Mouse (Mus musculus) lung, embryonic 15.5 days (tissue): ENCODE data around the gene Pdcd11. TPM values are rescaled to one million over a fixed set of nuclear protein-coding genes. Genes with fewer than 3 reads are reported as not detected.
"Not testable (repeated sequence)": the region's sequence is repeated elsewhere in the genome, so short reads cannot be mapped to it uniquely, and the experiment has no call there.

ENCODE experiments used
- ATAC-seq: fragments of 200-750 bp; cut with Nextera tagmentation; 2 replicates; pipeline ENCODE4 v1.8.0; 2017; ENCODE audit warnings: moderate number of reproducible peaks, borderline replicate concordance; ENCODE audit not compliant: low FRiP score, low TSS enrichment; ENCODE audit errors: extremely low read depth
- H3K27ac ChIP-seq: fragments of 300-500 bp; sonication (generic); 2 replicates; pipeline ENCODE4 v1.5.1; 2015; ENCODE audit warnings: moderate library complexity, mild to moderate bottlenecking, inconsistent platforms
- H3K27me3 ChIP-seq: fragments of 300-500 bp; sonication (generic); 2 replicates; pipeline ENCODE4 v1.6.1; 2015; ENCODE audit warnings: inconsistent platforms
- H3K36me3 ChIP-seq: fragments of 300-500 bp; sonication (generic); 2 replicates; pipeline ENCODE4 v1.6.1; 2015; ENCODE audit warnings: inconsistent platforms
- H3K4me1 ChIP-seq: fragments of 300-500 bp; sonication (generic); 2 replicates; pipeline ENCODE4 v1.6.1; 2015; ENCODE audit warnings: inconsistent platforms
- H3K4me2 ChIP-seq: fragments of 300-500 bp; sonication (generic); 2 replicates; pipeline ENCODE4 v1.6.1; 2015; ENCODE audit warnings: inconsistent platforms, mild to moderate bottlenecking, moderate library complexity
- H3K4me3 ChIP-seq: fragments of 300-500 bp; sonication (generic); 2 replicates; pipeline ENCODE4 v1.5.1; 2015; ENCODE audit warnings: mild to moderate bottlenecking, inconsistent platforms
- H3K9ac ChIP-seq: fragments of 300-500 bp; sonication (generic); 2 replicates; pipeline ENCODE4 v1.6.1; 2015; ENCODE audit warnings: inconsistent platforms
- H3K9me3 ChIP-seq: fragments of 300-500 bp; sonication (generic); 2 replicates; pipeline ENCODE4 v1.6.1; 2016; ENCODE audit warnings: inconsistent platforms
- WGBS: fragments of 180-500 bp; shearing (Covaris S2); methylation state at CpG from one replicate; pipeline ENCODE4 v1.1.7; 2015; 5-methylcytosine and 5-hydroxymethylcytosine counted together
- polyA plus RNA-seq: library from polyadenylated mRNA; unstranded; fragments of >200 nt; fragmentation: Nextera tagmentation; extraction: Ambion mirVana; gene quantifications from 2 replicates; pipeline ENCODE4 v1.2.1, GENCODE M21; 2015

The Pdcd11 gene
- polyA plus RNA-seq, 1 experiment from 2014 or later: 8.3 TPM

DNA sequence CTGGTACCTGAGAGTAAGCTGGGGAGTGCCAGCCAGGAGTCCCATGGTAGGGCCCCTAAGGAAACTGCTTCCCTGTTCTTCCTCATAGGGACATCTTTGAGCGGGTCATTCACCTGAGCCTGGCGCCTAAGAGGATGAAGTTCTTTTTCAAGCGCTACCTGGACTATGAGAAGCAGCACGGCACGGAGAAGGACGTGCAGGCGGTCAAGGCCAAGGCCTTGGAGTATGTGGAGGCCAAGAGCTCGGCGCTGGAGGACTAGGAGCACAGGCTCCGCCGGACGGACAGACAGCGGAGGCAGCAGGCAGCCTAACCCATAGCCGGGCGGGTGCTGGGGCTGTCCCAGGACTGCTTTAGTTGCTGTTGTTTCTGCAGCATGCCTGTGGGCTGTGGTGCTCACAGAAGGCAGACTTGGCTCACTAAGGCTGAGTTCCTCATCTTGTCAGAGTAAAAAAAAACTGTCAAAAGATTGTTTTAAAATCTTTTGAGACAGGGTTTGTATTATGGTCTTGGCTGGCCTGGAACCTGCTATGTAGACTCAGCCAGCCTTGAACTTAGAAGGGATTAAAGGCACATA lies 40.1 kb downstream of the Pdcd11 start:
- Histone ChIP-seq H3K9ac (no peak overlapping the region), H3K4me2 (no peak overlapping the region), H3K27ac (no peak overlapping the region), H3K9me3 (no peaks in the 10 kb centered on the region), H3K36me3 (peaks cover 75% of the 10 kb centered on the region), H3K4me3 (no peak overlapping the region), H3K4me1 (no peaks in the 10 kb centered on the region), H3K27me3 (no peaks in the 10 kb centered on the region)
- ATAC-seq: no peak
- WGBS: 90% methylated on average over 15 of the region's 15 CpGs

DNA sequence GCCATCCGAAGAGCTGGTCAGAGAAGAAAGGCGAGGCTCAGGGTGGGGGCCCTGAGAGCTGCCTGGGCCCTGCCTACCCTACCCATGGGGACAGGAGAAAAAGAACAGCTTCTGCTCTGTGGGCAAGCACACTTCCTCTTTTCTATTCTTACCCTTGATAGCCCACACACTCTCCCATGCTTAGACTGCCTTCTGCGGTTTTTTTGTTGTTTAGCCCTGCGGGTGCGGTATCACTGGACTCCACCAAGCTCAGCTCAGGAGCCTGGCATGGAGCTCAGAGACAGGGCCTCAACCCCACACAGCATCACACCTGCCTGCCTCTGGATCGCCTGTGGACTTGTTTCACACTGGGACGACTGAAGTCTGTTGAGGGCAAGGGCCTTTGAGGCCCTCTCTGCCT lies 42.6 kb downstream of the Pdcd11 start:
- Histone ChIP-seq H3K4me1 (peaks cover 14% of the 10 kb centered on the region), H3K4me2 (no peak overlapping the region), H3K27ac (no peak overlapping the region), H3K27me3 (no peaks in the 10 kb centered on the region), H3K36me3 (peaks cover 52% of the 10 kb centered on the region), H3K4me3 (no peak overlapping the region), H3K9me3 (no peaks in the 10 kb centered on the region), H3K9ac (no peak overlapping the region)
- WGBS: 85% methylated on average over 7 of the region's 7 CpGs
- ATAC-seq: no peak

DNA sequence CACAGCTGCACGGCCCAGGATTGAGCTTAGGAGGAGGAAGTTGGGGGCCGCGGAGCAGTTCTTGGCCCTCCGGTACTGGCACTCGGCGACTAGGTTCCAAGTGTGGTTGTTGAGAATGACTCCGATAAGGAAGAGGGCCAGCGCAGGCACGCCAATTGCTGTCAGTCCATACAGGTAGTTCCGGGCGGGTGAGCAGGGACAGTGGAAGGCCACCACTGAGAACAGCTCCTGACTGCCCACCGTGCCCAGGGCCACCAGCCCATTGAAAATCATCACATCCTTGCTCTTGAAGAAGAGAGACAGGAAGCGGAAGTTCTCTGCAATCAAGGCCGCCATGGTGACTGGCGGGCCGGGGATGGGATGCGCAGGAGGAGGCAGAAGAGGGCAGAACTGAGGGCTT lies 45.0 kb downstream of the Pdcd11 start:
- H3K27me3 ChIP-seq: no peaks in the 10 kb centered on the region; the same call in 1 of the 2 replicates
- peaks cover 21% of the 10 kb centered on the region for H3K4me1 ChIP-seq
- no peak overlapping the region for H3K27ac ChIP-seq
- no peak overlapping the region for H3K9ac ChIP-seq
- H3K4me2 ChIP-seq: no peak overlapping the region
- no peaks in the 10 kb centered on the region for H3K9me3 ChIP-seq
- peaks cover 28% of the 10 kb centered on the region for H3K36me3 ChIP-seq
- 86% methylated on average over 17 of the region's 17 CpGs for WGBS
- ATAC-seq: no peak
- H3K4me3 ChIP-seq: no peak overlapping the region

DNA sequence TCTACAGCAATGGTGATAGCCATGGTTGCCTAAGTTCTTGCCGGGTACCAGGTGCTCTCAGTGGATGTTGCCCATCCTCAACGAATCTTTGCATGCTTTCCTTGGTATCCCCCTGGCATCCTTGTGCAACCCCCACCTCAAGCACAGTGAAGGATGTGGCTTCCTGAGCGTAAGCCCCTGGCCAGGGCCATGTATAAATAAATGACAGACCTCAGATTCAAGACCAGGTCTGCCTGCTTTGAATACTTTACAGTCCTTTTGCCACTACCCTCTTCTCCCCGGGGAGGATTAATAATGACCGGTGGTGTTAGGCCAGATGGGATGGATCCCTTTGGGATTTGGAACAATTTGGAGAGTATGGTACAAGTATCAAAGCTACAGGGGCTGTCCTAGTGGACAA lies 45.6 kb downstream of the Pdcd11 start:
- Histone ChIP-seq H3K27ac (no peak overlapping the region), H3K36me3 (peaks cover 22% of the 10 kb centered on the region), H3K27me3 (no peaks in the 10 kb centered on the region; the same call in 1 of the 2 replicates), H3K9me3 (no peaks in the 10 kb centered on the region), H3K4me2 (no peak overlapping the region), H3K4me3 (no peak overlapping the region), H3K9ac (no peak overlapping the region), H3K4me1 (peaks cover 21% of the 10 kb centered on the region)
- WGBS: 85% methylated on average over 5 of the region's 5 CpGs
- no peak for ATAC-seq

DNA sequence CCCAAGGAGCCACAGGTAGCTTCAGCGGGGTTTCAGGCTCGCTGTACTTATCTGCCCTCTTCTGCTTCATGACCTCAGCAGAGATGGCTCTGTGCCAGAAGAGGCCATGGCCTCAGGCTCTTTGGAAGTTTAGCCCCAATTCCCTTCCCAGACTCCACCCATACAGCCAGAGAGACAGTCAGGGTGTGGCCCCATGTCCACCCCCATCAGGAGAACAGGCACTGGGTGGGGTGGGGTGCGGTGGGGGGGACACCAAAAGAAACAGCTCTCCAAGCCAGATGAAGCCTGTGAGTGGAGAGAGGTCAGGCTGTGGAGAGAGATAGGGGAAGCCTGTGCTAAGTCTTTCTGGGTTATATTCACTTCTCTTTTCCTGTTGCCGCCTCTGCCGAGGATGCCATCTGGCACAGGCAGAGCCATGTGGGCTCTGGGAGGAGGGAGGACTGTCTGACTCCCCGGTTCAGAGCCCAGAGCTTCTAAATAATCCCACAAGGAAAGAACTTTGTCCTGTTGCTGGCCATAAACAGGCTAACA lies 46.5 kb downstream of the Pdcd11 start:
- ATAC-seq: peak; percentile 16; the same call in 1 of the 2 replicates
- WGBS: 15% methylated on average over 6 of the region's 6 CpGs

DNA sequence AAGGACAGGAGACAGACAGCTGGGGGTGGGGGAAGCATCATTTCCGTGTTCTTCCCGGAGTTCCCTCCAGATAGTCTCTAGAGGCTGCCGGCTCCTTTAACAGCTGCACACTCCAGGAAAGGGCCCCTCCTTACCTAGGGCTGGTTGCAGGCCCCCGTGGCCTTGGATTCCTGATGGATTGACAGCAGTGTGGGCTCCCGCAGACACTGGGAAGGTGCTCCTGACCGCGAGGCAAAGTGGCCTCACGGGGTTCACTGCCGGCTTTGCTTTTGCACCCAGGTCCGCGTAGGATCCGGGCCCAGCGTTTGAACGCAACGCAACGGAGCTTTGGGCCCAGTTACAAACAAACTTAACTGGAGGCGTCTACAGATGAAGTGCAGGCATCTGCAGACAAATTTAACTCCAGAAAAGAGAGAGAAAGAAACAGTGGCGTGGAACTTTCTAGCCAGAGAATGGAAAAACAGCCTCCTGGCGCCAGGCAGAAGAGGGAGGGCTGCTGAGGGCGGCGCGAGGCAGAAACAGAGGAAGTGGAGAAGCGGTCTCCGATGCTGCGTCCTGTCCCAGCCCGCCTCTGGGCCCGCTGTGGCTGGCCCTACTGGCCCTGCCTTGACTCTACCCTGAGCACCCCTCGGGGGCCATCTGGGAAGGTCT lies 47.3 kb downstream of the Pdcd11 start, which contains the start of gene Calhm2:
Gene Calhm2, minus strand, starts transcription at position 524 of the 651 bp plus-strand sequence.
- Histone ChIP-seq H3K4me2 (peak within 1 kb of the TSS; percentile 63), H3K36me3 (peaks cover 5% of the 10 kb centered on the region; the same call in 1 of the 2 replicates), H3K4me1 (peaks cover 21% of the 10 kb centered on the region), H3K4me3 (peak within 1 kb of the TSS; percentile 54), H3K9ac (peak within 1 kb of the TSS; percentile 67), H3K27ac (peak within 1 kb of the TSS; percentile 93), H3K9me3 (no peaks in the 10 kb centered on the region), H3K27me3 (no peaks in the 10 kb centered on the region; the same call in 1 of the 2 replicates)
- ATAC-seq: peak; percentile 85
- 1% methylated on average over 28 of the region's 28 CpGs for WGBS

More for the DNA sequence above, 46.5 kb downstream of the Pdcd11 start:
- no peaks in the 10 kb centered on the region for H3K9me3 ChIP-seq
- peaks cover 12% of the 10 kb centered on the region; the same call in 1 of the 2 replicates for H3K36me3 ChIP-seq
- H3K27me3 ChIP-seq: no peaks in the 10 kb centered on the region; the same call in 1 of the 2 replicates
- H3K4me2 ChIP-seq: peak overlapping the region; percentile 63
- peak overlapping the region; percentile 54 for H3K4me3 ChIP-seq
- H3K9ac ChIP-seq: peak overlapping the region; percentile 67
- peak overlapping the region; percentile 93 for H3K27ac ChIP-seq
- peaks cover 21% of the 10 kb centered on the region for H3K4me1 ChIP-seq

DNA sequence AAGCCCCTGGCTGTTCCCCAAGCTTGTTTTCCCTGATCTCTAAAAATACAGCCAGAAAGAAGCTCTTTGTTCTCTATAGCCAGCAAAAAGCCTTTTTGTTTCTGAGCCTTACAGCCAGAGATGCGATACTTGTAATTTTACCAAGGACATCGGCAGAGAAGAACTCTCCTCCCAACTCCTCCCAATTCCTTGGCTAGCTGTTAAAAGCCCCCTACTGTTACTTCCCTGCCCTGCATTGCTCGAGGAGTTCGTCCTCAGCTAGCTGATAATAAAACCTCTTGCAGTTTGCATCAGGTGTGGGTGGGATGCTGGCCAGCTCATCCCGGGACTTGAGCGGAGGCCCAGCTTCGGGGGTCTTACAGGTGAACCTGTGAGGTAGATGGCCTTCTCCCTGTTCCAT lies 49.0 kb downstream of the Pdcd11 start:
- not testable (repeated sequence) for H3K27me3 ChIP-seq, H3K9me3 ChIP-seq, H3K4me2 ChIP-seq, H3K4me3 ChIP-seq, H3K9ac ChIP-seq, ATAC-seq, H3K36me3 ChIP-seq, H3K27ac ChIP-seq
- peaks cover 21% of the 10 kb centered on the region for H3K4me1 ChIP-seq
- 32% methylated on average over 7 of the region's 7 CpGs for WGBS

DNA sequence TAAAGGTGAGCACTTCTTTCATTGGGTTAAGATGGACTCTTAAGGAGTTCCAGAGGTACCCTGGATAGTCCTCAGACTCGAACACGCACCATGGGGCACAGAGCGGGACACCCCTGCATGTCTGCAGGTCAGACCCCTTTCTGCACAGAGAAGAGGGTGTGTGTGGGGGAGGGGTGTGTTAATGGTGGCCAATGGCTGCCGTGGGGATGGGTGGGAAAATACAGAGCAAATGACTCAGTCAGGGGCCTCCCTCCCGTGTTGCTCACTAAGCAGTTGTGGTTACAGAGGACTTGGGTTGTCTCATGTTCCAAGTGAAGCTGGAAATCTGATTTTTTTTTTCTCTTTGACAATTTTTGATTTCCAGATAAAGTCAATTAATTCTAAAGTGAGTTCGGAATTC lies 51.9 kb downstream of the Pdcd11 start:
- no peaks in the 10 kb centered on the region; the same call in 1 of the 2 replicates for H3K27me3 ChIP-seq
- WGBS: 76% methylated on average over 6 of the region's 6 CpGs
- no peak overlapping the region for H3K9ac ChIP-seq
- H3K27ac ChIP-seq: no peak overlapping the region
- no peak for ATAC-seq
- H3K36me3 ChIP-seq: no peaks in the 10 kb centered on the region
- H3K4me1 ChIP-seq: peaks cover 11% of the 10 kb centered on the region
- H3K4me2 ChIP-seq: no peak overlapping the region
- no peaks in the 10 kb centered on the region for H3K9me3 ChIP-seq
- H3K4me3 ChIP-seq: no peak overlapping the region

DNA sequence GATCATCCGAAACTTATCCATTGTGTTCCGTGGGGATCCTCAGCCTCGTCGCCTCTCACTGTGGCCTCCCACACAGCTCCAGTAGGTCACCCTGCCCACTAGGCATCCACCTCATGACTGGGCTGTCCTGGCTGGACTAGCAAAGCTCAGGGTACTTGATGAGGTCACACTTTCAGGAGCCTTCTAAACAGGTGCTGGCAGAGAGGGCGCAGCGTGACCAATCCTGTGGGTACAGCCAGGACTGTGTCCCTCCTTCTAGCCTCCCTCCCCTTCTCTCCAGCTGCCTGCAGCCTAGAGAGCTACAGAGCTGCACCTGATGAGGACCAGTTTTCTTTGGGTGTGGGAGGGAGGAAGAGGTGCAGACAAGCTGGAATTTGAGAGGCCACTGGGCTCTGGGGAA lies 53.6 kb downstream of the Pdcd11 start, which contains the start of gene Calhm1:
Gene Calhm1, minus strand, starts transcription at position 101 of the 400 bp plus-strand sequence.
- ATAC-seq: no peak
- Histone ChIP-seq H3K9ac (no peak within 1 kb of the TSS), H3K9me3 (no peaks in the 10 kb centered on the region), H3K36me3 (no peaks in the 10 kb centered on the region), H3K4me3 (no peak within 1 kb of the TSS), H3K4me1 (no peaks in the 10 kb centered on the region), H3K4me2 (no peak within 1 kb of the TSS), H3K27me3 (no peaks in the 10 kb centered on the region; the same call in 1 of the 2 replicates), H3K27ac (no peak within 1 kb of the TSS)
- WGBS: 90% methylated on average over 6 of the region's 6 CpGs

DNA sequence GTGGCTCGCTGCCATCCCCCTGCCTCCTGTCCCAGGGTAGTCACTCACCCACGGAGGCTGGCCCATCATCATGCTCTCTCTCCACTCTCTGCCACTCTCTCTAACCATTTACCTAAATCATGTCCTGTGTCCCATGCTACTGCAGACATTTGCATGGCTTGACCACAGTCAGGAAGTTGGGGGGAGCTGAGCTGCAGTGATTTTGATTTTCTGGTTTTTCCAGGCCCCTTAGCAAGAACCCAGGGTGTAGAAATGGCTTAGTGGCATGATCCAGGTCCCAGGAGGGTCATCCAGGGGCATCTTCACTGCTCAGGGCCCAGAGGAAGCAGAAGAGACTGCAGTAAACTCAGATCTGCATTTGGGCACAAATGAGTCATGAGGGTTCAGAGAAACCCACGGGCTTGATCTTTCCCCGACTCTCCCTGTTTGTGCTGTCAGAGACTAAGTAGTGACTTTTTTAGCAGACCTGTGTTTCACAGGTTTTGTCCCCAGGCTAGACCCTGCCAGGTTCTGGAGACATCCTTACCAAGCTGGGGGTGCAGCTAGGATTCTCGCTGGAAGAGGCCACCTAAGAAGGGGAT lies 57.8 kb downstream of the Pdcd11 start:
- Histone ChIP-seq H3K36me3 (no peaks in the 10 kb centered on the region), H3K27me3 (peaks cover 20% of the 10 kb centered on the region), H3K4me3 (no peak overlapping the region), H3K4me2 (no peak overlapping the region), H3K9me3 (no peaks in the 10 kb centered on the region), H3K9ac (no peak overlapping the region), H3K4me1 (peaks cover 4% of the 10 kb centered on the region; the same call in 1 of the 2 replicates), H3K27ac (no peak overlapping the region)
- no peak for ATAC-seq
- WGBS: 72% methylated on average over 5 of the region's 5 CpGs

DNA sequence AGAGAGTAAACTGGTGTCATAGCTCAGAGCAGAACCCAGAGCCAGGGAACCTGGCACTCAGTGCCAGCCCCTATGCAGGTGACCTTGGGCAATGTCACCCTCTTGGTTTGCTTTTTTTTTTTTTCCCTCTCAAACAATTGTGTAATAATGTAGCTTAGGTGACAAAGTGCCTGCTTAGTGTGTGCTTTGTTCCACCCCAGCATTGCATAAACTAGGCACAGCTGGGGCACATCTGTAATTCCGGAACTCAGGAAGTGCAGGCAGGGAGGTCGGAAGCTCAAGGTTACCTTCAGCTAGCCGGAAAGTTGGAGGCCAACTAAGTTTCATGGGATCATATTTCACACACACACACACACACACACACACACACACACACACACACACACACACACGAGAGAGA lies 59.3 kb downstream of the Pdcd11 start:
- no peak for ATAC-seq
- Histone ChIP-seq H3K9ac (no peak overlapping the region), H3K36me3 (no peaks in the 10 kb centered on the region), H3K4me2 (no peak overlapping the region), H3K9me3 (no peaks in the 10 kb centered on the region), H3K27ac (no peak overlapping the region), H3K4me3 (no peak overlapping the region), H3K27me3 (peaks cover 20% of the 10 kb centered on the region), H3K4me1 (peaks cover 4% of the 10 kb centered on the region; the same call in 1 of the 2 replicates)
- 25% methylated on average over 4 of the region's 4 CpGs for WGBS
